Mouse (Mus musculus) right cerebral cortex, postnatal 25 days (tissue): Measurements from ENCODE around the gene Ctnna3.
A peak's percentile ranks its signal among the peaks of the same experiment; 100 is the strongest.
"Not testable (repeated sequence)": the region's sequence is repeated elsewhere in the genome, so short reads cannot be mapped to it uniquely, and the experiment has no call there.

ENCODE experiments used
- DNase-seq: peaks from one replicate; pipeline ENCODE4 v3.0.0; 2022

The Ctnna3 gene

DNA sequence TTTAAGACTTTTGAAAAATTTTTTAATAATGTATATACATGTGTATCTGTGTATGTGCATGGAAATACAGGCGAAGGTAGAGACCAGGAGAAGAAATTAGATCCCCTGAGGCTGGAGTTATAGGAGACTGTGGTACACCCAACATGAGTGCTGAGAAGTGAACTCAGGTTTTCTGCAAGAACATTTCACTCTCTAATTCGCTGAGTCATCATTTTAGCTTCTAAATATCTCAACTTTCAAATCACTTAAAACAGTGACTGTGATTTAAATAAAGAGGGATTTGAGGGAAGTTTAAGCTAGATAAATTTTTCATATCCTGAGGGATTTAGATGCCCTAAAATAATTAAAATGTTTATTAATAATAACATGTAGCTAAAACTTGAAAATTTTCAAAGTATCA, 1241.6 kb downstream of the Ctnna3 start:
- no peak for DNase-seq

DNA sequence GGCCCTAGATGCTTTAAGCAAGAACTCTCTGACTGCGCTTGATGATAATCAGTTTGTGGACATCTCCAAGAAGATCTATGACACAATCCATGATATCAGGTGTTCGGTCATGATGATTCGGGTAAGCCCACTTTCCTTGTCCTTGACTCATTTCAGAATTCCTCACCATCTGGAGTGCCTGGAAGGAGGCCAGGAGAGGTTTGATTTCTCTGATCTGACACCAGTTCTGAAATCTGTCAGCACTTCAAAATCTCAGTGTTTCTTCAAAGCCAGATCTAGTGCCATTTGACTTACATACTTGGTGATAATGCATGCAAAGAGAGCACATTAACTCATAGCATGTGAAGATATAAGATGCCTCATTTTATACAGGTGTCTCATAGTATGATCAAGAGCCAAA, 1245.9 kb downstream of the Ctnna3 start:
- no peak for DNase-seq

DNA sequence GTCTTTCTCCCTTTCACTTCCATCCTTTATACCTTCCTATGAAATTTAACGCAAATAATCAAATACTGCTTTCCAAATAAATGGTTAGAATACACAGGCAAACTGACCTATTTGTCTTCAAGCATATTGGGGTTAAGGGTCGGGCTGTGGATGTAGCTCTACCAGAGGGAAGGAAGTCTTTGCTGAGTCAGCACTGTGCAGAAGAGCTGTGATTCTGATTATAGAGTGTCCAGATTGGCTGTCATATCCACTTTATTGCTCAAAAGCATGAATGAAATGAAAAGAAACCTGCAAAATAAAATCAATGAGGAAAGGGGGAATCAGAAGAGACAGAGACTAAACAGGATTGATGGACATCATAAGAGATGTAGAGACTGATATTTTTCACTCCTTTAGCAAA, 1280.1 kb downstream of the Ctnna3 start:
- no peak for DNase-seq

DNA sequence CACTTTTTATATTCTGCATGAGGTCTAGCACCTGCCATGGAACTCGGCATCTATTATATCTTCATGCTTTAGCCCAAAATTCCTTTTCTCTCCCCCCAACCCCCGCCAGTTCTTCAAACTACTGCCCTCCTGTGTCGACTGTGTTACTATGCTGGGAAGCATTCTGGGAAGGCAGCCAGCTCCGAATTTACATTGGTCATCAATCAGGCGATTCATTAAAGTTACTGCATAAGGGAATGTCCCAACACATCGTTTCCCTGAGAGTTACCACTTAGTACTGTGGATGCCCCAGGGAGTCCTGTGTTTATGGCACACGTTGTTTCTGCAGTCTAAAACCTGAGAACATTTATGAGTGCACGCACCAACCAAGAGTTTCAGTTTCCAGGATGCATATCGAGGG, 1288.1 kb downstream of the Ctnna3 start:
- DNase-seq: peak; percentile 4

DNA sequence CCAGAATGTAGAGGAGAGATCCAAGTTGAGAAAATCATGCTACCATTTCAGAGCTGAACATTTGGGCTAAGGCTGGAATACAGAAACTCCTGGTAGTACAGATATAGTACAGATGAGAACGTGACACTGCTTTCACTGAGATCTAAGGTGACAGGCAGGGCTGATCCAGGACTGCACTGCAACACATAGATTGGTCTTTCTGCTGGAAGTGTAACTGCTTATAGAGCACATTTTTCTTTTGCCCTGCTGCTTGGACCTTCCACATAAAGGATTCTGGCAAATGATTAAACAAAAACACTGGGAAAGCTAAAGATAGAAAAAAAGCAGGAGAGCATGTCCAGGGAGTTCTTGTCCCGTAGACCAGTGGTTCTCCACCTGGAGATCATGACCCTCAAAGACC, 1305.8 kb downstream of the Ctnna3 start:
- no peak for DNase-seq

DNA sequence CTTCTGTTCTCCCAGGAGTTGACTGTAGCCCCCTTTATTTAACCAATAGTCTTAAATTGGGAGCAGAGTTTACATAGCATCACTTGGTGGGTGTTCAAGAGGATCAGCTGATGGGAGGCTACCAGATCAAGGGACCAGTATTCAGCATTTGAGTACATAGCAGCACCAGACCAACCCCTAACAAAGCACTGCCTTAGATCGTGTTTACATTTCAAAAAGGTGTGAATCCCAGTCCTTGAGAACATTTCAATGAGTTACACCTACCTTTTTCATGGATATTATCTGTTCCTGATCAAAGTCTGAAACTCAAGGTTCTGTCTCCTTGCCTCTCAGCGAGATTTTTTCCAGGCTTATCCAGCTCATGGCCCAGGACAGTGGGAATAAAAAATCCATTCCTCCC, 1306.7 kb downstream of the Ctnna3 start:
- no peak for DNase-seq

DNA sequence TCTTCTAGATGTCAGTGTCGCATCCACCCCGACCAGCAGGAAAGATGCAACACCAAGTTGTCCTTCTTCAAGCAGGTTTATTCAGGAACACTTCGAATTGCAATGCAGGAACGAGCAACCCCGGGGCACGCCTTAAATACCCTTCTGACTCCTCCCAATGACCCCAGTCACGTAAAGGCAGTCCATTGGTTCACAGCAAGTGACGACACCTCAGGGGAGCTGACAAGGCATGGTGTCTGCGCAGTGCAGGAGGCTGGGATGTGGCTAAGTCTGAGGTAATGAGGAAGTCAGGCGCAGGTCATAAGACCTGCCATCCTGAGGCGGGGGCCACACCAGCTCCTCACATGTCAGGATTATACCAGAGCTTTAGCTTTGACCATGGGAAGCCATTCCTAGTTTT, 1311.8 kb downstream of the Ctnna3 start:
- DNase-seq: not testable (repeated sequence)

DNA sequence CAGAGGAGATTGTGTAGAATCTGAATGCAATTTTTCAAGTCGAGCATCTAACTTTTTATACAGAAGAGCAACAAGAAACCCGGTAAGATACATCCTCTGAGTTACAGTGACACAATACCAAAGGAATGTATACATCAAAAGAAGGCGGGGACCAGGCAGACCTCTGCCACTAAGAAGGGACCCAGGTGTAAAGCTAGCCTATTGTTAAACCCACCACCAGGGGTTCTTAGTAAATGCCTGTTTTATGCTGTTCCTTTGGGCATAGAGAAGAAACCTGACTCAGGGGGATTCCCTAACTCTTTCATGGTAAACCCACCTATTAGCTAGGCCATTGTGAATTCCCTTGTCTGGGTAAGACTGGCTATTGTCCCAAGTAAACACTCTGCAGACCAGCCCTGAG, 1314.2 kb downstream of the Ctnna3 start:
- DNase-seq: not testable (repeated sequence)

DNA sequence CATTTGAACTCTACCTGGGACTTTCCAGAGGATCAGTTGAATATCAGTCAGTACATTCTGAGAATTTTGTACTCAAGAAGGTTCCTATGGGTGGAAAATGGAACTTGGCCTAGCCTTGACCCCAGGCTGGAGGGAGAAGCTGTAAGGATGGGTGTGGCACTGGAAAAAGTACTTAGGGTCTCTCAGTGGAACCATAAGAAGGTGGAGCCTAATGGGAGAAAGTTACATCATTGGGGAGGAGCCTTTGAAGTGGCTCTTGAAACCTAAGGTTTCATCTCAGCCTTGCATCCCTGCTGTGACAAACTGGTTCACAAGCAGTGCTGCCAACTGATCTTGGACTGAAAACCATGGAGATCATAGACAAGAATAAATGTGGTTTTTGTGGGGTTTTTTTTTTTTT, 1318.8 kb downstream of the Ctnna3 start:
- DNase-seq: no peak

DNA sequence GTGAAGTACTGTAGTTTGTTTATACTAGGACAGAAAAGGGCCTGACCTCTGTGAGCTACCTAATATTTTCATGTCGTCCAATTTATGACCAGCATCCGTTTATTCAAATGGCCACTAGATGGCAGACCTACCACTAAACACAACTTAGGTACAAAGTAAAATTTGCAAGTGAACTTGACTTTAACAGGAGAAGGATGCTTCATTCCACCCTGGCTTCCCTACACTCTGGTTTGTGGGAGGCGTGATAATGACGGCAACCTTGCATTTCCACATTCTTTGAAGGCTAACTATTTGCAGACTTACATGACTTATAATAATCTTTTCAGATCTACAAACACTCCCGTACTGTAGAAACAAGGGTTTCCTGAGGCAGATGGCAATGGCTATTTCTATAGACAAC, 1320.9 kb downstream of the Ctnna3 start:
- no peak for DNase-seq

DNA sequence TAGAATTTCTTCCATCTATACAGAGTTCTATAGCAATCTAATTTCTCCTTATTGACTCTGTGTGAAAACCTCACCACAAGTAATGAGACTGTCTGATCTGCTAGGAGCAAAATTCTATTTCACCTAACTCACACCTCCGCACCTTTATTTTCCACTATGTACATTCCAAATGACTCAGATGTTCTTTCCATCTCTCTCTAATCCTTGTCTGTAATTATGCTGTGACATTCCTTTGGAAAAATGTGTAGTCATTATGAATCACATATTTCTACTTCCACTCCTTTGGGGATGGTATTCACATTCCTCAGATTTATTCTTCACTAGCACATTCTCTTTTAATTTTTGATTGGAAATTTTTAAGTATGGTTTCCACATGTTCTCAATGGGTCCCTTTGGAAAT, 1406.4 kb downstream of the Ctnna3 start:
- DNase-seq: no peak

DNA sequence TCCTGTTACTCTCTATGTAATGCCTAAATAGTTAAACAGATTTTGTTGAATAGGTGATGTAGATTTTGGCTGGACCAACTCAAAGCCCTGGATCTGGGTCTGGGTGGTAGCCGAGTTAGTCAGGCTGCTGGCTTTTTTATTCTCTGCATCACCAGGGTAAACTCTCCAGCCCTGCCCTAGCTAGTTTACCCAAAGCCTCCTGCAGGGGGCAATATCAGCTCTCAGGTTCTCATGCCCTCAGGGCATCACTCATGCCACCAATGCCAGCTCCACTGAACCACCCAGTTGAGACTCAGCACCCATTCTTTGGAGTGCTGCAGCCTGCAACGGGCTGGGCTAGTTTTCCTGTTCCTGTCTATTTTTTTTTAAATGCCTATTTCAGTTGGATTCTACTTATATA, 1431.5 kb downstream of the Ctnna3 start:
- DNase-seq: no peak

DNA sequence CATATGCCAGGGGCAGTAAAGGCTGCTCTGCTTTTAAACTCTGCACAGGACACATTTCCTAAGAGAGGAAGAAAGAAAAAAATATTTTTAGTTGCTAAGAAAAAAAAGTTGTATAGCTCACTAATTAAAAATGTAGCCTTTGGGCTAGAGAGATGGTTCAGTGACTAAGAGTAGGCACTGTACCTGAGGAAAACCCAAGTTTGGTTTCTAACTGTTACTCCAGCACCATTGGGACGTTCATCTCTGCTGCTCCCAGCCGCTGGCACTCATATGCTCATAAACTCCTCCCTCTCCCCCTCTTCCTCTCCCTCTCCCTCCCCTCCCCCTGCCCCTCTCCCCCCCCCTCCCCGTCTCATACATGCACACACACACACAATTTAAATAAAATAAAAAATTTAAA, 1441.0 kb downstream of the Ctnna3 start:
- DNase-seq: no peak

DNA sequence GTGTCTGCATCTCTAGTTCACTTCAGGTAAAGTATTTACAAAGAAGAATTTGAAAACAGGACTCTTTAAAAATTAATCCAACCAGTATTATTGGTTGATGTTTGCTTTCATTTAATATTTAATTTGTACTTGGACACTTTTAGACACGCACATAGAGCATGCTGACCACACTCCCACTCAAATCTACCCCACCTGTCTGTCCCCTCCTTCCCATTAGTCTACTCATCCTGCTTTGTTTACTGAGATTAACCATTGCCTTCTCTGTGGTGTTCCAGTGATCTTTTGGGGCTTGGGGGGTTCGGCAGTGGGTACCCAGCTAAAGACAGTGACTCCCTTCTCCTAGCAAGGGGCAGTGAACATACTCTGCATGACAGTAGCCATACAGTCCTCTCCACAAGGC, 1446.6 kb downstream of the Ctnna3 start:
- DNase-seq: no peak

DNA sequence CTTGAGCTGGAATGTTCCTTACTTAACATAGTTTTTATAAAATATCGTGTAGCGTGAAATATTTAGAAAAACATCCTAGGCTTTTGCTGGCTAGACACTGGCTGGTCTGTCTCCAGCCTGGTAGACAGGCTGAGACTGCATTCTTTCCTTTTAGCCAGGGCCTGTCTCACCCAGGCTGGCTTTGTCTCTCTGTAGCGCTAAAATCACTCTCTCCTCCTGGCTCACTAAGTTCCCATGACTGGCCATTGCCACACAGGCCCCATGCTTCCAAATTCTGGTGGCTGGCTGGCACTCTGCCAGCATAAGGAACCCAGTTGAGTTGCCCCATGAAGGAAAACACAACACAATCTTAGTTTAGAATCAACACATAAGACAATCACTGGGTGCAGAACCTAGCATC, 1450.0 kb downstream of the Ctnna3 start:
- DNase-seq: no peak

DNA sequence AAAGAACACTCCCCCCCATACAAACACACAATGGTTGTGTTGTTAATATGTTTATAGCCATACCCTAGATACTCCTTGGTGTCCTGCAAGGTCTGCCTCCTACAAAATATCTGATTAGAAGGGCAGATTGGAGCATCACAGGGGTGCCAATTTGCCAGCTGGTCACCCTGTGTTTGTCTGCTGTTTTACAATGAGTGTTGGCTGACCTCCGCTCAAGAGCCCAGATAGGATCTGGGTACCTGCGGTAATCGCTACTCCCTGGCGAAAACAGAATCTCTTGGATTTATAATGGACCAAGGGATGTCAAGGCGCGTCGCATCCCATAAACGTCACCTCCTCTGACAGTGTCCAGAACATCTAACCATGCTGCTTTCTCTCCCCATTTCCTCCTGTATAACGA, 1457.0 kb downstream of the Ctnna3 start:
- DNase-seq: no peak

DNA sequence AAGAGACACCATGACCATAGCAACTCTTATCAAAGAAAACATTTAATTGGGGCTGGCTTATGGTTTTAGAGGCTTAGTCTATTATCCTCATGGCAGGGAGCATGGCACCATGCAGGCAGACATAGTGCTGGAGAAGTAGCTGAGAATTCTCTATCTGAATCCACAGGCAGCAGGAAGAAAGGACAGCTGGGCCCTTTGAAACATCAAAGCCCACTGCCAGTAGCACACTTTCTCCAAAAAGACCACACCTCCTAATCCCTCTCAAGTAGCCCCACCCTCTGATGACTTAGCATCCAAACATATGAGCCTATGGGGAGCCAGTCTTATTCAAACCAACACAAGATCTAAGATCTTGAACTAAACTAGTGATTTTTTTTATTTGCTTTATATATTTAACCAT, 1462.6 kb downstream of the Ctnna3 start:
- DNase-seq: no peak

DNA sequence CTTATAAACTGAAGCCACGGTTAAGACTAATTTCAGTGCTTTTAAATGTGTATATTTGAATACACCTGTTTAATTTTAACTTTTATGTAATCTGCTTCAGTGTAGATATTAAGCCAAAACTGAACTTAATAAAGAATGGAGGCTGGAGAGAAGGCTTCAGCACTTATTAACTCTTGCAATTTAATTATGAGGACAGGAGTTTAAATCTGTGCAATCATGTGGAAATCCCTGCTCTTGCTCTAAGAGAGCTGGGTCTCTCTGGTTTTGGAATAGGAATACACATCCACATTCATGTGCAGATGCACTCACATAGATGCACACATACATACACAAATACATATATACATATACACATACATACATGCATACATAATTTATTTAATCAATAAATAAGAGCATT, 1468.8 kb downstream of the Ctnna3 start:
- no peak for DNase-seq

DNA sequence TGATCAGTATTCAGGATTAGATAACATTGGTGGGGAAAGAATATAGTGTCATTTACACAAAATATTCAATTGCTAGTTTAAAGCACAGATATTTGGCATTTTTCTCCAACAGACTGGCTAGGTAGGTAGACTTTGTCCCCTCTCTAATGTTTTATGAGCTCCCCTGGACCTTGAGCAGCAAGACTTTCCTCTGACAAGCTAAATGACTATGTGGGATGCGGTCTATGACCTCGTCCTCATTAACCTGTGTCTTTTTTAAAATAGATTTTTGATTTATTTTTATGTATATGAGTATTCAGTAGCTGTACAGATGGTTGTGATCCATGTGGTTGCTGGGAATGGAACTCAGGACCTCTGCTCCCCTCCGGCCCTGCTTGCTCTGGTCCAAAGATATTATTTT, 1471.8 kb downstream of the Ctnna3 start:
- no peak for DNase-seq

DNA sequence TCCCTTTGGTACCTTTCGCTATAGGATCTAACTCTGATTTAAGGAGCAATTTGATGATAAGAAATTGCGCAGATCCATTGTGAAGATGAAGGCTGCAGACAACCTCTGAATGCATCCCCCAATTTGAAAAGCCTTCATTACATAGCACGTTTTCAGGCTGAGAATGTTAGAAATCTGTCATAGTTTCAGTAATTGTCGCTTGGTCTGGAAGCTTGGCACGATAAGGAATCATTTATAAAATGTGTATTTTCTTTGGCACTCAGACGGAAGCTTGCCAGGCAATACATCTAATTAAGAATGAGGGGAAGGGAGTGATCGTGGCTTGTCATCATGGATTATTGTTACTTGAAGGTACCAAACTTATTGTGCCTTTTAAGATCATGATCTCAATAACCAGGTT, 1511.1 kb downstream of the Ctnna3 start:
- DNase-seq: no peak

DNA sequence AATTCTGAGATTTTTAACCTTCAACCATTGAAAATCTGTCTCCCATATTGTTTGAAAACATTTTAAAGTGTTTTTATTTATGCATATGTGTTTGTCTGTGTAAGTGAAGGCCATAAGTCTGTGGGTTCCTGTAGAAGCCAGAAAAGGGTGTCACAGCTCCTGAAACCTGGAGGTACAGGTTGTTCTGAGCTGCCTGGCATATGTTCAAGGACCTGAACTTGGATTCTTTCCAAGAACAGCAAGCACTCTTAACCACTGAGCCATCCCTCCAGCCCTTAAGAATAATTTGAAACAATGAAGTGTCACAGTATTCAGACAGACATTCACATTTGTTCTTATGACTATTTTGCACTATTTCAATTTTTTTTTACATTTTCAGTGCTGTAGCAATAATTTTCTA, 1528.5 kb downstream of the Ctnna3 start:
- DNase-seq: no peak

DNA sequence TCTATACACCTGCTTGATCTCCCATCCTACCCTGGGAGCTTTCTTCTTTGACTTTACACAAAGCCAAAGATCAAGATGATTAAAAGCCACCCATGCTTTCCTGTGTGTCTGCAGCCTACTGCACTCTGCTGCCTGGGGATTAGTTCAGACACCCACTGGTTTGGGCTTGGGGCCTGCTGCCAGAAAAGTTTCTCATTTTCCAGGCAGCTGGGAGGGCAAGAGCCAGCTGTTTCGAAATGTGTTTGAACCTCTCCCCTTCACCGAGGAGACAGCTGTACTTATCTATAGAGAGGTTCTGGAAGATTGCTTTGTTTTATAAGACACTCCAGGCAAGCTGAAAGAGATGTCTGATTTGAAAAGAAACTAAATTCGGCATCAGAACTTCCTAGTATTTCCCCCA, 1563.0 kb downstream of the Ctnna3 start:
- no peak for DNase-seq

DNA sequence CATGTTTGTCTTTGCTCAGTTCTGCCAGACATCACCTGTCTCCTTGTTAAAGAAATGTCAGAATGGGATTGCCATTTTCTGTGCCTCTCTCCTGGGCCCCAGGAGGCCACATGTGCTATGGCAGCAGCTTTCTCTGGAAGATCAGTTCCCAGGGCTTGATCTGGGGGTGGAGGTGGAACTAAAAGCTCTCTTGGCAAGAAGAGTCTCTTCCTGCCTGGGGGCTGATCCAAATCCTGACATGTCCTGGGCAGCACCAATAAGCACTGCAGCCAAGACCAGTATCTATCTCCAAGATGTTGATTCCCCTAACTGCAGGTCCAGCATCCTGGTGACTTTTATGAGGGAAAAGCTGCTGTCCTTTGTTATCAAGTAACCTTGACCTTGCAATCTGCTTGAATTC, 1583.6 kb downstream of the Ctnna3 start:
- DNase-seq: no peak

DNA sequence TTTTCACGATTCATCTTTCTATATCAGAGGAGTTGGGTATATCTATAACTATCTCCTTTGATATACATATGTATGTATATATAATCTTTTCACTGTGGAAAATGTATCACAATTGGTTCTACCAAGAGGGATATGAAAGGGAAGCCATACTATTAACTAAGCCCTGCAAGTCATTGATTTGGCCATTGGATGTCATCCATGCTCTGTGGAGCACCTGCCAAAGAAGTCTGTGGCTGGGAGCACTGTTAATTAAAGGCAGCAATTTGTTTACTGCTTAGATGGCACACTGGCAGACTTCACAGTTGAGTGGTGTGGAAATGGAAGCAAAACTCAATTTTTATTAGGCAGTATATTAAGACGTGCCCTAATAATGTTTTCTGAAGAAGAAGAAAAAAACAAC, 1592.8 kb downstream of the Ctnna3 start:
- DNase-seq: no peak

DNA sequence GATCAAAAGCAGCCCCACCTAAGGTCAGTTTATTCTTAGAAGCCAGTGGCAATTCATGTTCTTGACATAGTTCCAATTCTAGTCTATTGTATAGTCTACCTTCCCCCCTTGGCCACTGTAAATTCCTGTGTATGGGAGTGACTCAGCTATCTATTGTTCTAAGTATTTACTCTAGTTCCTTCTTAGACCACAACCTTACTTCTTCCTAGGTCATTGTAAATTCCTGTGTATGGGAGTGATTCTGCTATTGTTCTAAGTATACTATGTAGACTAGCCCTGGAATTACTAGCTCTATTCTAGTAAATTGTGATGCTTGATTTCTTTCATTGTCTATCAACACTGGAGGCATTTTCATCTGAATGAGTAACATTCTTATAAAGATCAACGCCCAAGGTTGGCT, 1603.6 kb downstream of the Ctnna3 start:
- not testable (repeated sequence) for DNase-seq
